Mouse (Mus musculus) liver, embryonic 14.5 days (tissue): Measurements from ENCODE around the gene Ptprn2. TPM values are rescaled to one million over a fixed set of nuclear protein-coding genes. Genes with fewer than 3 reads are reported as not detected.

Experiments
- ATAC-seq: fragments of 200-750 bp; cut with Nextera tagmentation; 2 replicates; pipeline ENCODE4 v1.8.0; 2017; ENCODE audit warnings: moderate number of reproducible peaks, mild to moderate bottlenecking, moderate library complexity; ENCODE audit not compliant: insufficient read depth
- DNase-seq, 3 experiments: peaks; one replicate each; pipeline ENCODE4 v3.0.0-alpha.2; 2012 to 2013; ENCODE audit warnings: low read depth in 3 of 3, low spot score in 3 of 3
- H3K27ac ChIP-seq: fragments of 300-500 bp; sonication (generic); 2 replicates; pipeline ENCODE4 v1.5.1; 2014; ENCODE audit warnings: moderate library complexity, mild to moderate bottlenecking, control low read depth, inconsistent platforms
- H3K27me3 ChIP-seq: fragments of 300-500 bp; sonication (generic); 2 replicates; pipeline ENCODE4 v1.6.1; 2014; ENCODE audit warnings: mild to moderate bottlenecking, low read length, moderate library complexity; ENCODE audit not compliant: control insufficient read depth, insufficient read depth
- H3K36me3 ChIP-seq: fragments of 300-500 bp; sonication (generic); replicated peaks from 2 replicates; pipeline ENCODE4 v1.6.1; 2014; ENCODE audit warnings: low read depth; ENCODE audit not compliant: control insufficient read depth, insufficient read depth
- H3K4me1 ChIP-seq, 2 experiments: fragments of 200-500 bp in 1 of 2; fragments of 300-500 bp in 1 of 2; sonication (generic) in 1 of 2; replicated peaks; 2 replicates each; pipeline ENCODE4 v1.6.1; 2012 to 2014; ENCODE audit warnings: antibody characterized with exemption in 1 of 2, inconsistent platforms in 1 of 2, low read length in 1 of 2; ENCODE audit not compliant: control insufficient read depth in 2 of 2, insufficient read depth in 2 of 2
- H3K4me2 ChIP-seq: fragments of 300-500 bp; sonication (generic); 2 replicates; pipeline ENCODE4 v1.6.1; 2014; ENCODE audit warnings: low read depth, mild to moderate bottlenecking, control low read depth, moderate library complexity
- H3K4me3 ChIP-seq, 2 experiments: fragments of 200-500 bp in 1 of 2; fragments of 300-500 bp in 1 of 2; sonication (generic) in 1 of 2; 2 replicates each; pipeline ENCODE4 v1.5.1; 2012 to 2014; ENCODE audit warnings: low read depth in 2 of 2, low read length in 2 of 2, mild to moderate bottlenecking in 2 of 2, control low read depth in 1 of 2, inconsistent platforms in 1 of 2, moderate library complexity in 1 of 2; ENCODE audit not compliant: insufficient read depth in 1 of 2
- H3K9ac ChIP-seq: fragments of 300-500 bp; sonication (generic); replicated peaks from 2 replicates; pipeline ENCODE4 v1.6.1; 2014; ENCODE audit warnings: mild to moderate bottlenecking, control low read depth, moderate library complexity
- H3K9me3 ChIP-seq: fragments of 300-500 bp; sonication (generic); 2 replicates; pipeline ENCODE4 v1.6.1; 2016; ENCODE audit warnings: low read length, mixed read lengths; ENCODE audit not compliant: control insufficient read depth
- CTCF ChIP-seq: IDR thresholded peaks from 2 replicates; pipeline ENCODE4 v1.5.1; 2016; ENCODE audit warnings: antibody characterized with exemption, low read depth, control low read depth
- EP300 ChIP-seq: IDR thresholded peaks from 2 replicates; pipeline ENCODE4 v1.6.1; 2016; ENCODE audit warnings: antibody characterized with exemption, low read depth
- WGBS: fragments of 180-500 bp; shearing (Covaris S2); extraction: QIAGEN DNeasy Blood & Tissue Kit; methylation state at CpG from one replicate; pipeline ENCODE4 v1.1.7; 2014; ENCODE audit not compliant: insufficient replicate concordance; 5-methylcytosine and 5-hydroxymethylcytosine counted together
- polyA plus RNA-seq, 2 experiments: library from polyadenylated mRNA; depleted of rRNA in 1 of 2; stranded (reverse) in 1 of 2; unstranded in 1 of 2; fragments of >200 nt; fragmentation: Nextera tagmentation in 1 of 2; extraction: Ambion mirVana in 1 of 2; gene quantifications; 2 replicates each; pipeline versions ENCODE4 v1.2.1 to v1.2.3; 2012 to 2014

Gene Ptprn2
- polyA plus RNA-seq, 2 experiments = 0.04 TPM; not detected in 1

GRCm38 (mm10) chr12:116599537-116599936 lies 114.0 kb downstream of the Ptprn2 start:
- WGBS = 52% methylated on average over 1 of the region's 1 CpGs
- TF ChIP-seq EP300 (no peak), CTCF (no peak)

DNA sequence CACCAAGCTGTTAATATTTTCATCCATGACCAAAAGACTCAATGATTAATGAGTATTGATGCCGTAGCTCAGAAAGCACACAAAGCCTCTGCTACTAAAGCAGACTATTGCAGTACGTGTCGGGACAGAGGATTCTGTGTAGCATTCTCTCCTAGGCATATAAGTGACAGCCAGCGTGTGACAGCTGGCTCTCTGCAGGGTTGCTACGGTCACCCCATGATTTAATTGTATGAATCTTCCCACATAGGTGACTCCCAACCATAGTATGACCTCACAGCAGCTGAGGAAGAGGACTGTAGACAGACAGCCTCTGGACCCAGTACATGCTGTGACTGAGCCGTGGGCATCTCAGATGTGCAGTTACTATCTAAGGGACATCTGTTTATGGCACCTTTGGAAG lies 114.5 kb downstream of the Ptprn2 start:
- Histone ChIP-seq H3K36me3 (no peaks in the 10 kb centered on the region), H3K27me3 (no peaks in the 10 kb centered on the region), H3K9ac (no peak overlapping the region), H3K4me3 (no peak overlapping the region), H3K4me2 (no peak overlapping the region), H3K27ac (no peak overlapping the region), H3K9me3 (no peaks in the 10 kb centered on the region), H3K4me1 (no peaks in the 10 kb centered on the region)
- 67% methylated on average over 6 of the region's 6 CpGs for WGBS
- DNase-seq = no peak
- TF ChIP-seq CTCF (no peak), EP300 (no peak)
- ATAC-seq = no peak

More at GRCm38 (mm10) chr12:116599537-116599936, 114.0 kb downstream of the Ptprn2 start:
- no peak for ATAC-seq
- DNase-seq = no peak
- no peak overlapping the region for H3K9ac ChIP-seq
- no peak overlapping the region for H3K27ac ChIP-seq
- no peaks in the 10 kb centered on the region for H3K4me1 ChIP-seq
- no peaks in the 10 kb centered on the region for H3K27me3 ChIP-seq
- no peak overlapping the region for H3K4me2 ChIP-seq
- no peaks in the 10 kb centered on the region for H3K36me3 ChIP-seq
- no peaks in the 10 kb centered on the region for H3K9me3 ChIP-seq
- H3K4me3 ChIP-seq = no peak overlapping the region

DNA sequence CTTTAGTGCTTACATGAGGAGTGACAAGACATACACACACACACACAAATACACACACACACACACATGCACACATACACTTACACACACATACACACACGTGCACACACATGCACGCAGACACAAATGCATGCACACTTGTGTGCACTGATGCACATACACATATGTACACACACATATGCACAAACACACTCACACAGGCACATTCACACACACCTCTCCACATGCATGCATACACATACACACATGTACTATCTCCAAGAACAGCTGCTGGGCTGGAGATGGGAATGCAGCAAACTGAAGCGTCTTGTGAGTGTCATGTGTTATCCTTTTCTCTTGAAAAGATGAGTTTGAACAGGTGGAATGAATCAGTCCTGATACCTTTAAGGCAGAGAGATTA lies 115.9 kb downstream of the Ptprn2 start:
- Histone ChIP-seq H3K4me3 (no peak overlapping the region), H3K27ac (no peak overlapping the region), H3K4me2 (no peak overlapping the region), H3K36me3 (no peaks in the 10 kb centered on the region), H3K4me1 (no peaks in the 10 kb centered on the region), H3K27me3 (no peaks in the 10 kb centered on the region), H3K9me3 (no peaks in the 10 kb centered on the region), H3K9ac (no peak overlapping the region)
- DNase-seq = no peak
- no peak for TF ChIP-seq CTCF
- TF ChIP-seq EP300 = no peak
- WGBS = 74% methylated on average over 3 of the region's 3 CpGs
- ATAC-seq = no peak

DNA sequence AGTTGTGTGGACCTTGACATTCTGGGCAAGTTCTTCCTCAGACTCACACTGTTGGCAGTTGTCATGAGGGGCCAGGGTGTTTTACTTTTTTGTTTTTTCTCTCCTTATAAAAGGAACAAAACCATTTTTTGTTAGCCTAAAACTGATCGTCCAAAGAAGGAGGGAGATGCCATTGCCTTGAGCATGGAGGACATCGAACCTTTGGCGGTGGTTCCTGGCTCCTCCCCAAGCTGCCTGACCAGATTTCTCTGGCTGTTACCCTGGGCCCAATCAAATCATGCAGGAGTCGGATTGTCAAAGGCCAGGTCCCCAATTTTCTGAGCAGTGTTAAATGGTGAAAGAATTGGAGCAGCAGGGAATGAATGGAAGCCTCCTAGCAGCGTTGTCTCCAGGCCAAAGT lies 116.4 kb downstream of the Ptprn2 start:
- 55% methylated on average over 5 of the region's 5 CpGs for WGBS
- TF ChIP-seq CTCF (no peak), EP300 (no peak)
- Histone ChIP-seq H3K36me3 (no peaks in the 10 kb centered on the region), H3K4me3 (no peak overlapping the region), H3K9me3 (no peaks in the 10 kb centered on the region), H3K27me3 (no peaks in the 10 kb centered on the region), H3K4me2 (no peak overlapping the region), H3K9ac (no peak overlapping the region), H3K4me1 (no peaks in the 10 kb centered on the region), H3K27ac (no peak overlapping the region)
- ATAC-seq (no peak), DNase-seq (no peak)

DNA sequence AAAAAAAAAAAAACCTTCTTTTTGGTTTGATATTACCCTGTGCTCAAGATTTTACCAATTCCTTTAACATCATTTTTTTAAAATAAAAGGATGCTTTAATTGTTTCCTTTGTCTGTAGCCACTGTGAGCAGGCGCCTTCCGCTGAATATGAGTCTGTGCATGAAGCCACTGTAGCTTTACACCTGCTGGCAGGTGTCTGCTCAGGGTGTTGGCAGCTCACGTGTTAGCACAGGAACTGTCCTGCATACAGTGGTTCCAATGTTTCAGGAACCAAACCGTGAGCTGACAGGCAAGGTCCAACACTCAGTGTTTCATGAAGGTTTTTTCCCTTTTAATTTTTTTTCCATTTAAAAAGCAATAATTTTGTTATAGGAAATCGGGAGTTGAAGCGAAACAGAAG lies 123.1 kb downstream of the Ptprn2 start:
- no peak for DNase-seq
- no peaks in the 10 kb centered on the region for H3K27me3 ChIP-seq
- WGBS = 65% methylated on average over 6 of the region's 6 CpGs

More for the DNA sequence above, 123.1 kb downstream of the Ptprn2 start:
- no peak for ATAC-seq
- Histone ChIP-seq H3K36me3 (no peaks in the 10 kb centered on the region), H3K27ac (no peak overlapping the region), H3K4me3 (no peak overlapping the region), H3K9ac (no peak overlapping the region), H3K9me3 (no peaks in the 10 kb centered on the region), H3K4me1 (no peaks in the 10 kb centered on the region), H3K4me2 (no peak overlapping the region)
- TF ChIP-seq EP300 = no peak
- TF ChIP-seq CTCF = no peak
